Mouse (Mus musculus): ENCODE measurements at regions not wholly inside any gene's neighbourhood (a gene's known extent, or its start where the extent isn't known, plus 50 kb on each side); places are given as distances from the start of the nearest gene placed in this dataset.
"Not testable (repeated sequence)": the region's sequence is repeated elsewhere in the genome, so short reads cannot be mapped to it uniquely, and the experiment has no call there.

DNA sequence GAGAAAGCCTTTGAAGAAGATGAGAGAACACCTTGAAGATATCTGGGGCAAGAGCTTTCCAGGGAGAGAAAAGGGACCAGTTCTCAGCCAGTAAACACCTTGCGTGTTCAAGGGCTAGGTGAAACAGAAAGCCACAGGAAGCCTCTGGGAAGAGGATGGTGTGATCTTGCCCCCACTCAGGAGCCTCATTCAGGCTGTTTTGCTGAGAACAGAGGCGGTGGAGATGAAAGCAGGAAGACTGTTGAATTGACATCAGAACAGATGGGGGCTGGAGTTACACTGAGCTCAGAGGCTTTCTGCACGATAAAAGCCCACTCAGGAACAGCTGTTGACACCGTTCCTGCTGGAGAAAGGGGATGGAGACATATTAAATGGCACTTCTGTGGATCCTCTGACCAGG lies 262.5 kb downstream of the Dad1 start:
- ATAC-seq: no peak

DNA sequence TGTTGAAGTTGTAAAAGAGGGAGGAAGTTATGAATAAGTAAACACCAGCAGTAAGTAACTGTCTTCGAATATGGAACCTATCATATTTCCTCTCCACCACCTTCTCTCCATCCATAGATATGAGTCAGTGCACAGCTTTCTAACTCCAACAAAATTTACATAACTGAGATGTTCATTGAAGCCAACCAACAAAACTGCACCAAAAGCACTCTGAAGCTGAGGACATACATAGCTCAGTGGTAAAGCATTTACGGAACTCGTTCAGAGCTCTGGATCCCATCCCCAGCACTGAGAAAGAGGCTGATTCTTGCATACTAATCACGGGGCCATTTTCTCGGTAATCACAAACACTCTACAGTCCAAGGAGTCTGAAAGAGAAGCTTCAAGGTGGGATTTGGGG lies 273.1 kb downstream of the Dad1 start:
- no peak for ATAC-seq

DNA sequence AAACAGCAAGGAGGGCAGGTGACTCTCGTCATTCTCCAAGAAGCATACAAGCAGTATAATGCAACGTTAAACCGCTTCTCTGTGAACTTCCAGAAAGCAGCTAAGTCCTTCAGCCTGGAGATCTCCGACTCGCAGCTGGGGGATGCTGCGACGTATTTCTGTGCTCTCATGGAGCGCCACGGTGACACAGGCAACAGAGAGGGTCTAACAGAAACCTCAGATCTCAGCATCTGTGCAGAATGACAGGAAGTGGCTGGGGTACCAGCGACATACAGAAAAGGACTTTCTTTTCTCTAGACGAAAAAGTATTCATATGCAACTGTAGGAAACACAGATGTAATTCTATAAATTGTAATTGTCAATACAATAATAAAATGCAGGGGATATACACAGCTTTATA lies 292.5 kb downstream of the Dad1 start:
- not testable (repeated sequence) for ATAC-seq

DNA sequence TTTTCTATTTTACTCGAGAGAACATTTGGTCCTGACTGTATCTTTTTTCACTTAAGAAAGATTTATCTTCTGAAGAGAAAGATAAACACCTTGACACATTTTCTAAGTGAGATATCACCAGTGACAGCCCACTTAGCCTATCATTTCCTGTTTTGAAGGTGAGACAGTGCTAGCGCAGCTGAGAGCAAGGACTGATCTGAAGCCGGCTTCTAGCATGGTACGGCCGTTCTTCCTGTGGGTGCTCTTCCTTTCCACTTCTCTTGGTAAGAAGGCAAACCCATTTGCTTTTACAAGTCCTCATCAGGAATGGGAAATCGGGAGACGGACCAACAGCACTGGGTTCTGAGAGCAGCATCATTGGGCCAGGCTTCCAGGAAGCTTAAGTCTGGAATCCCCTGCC lies 293.1 kb downstream of the Dad1 start:
- no peak for ATAC-seq

DNA sequence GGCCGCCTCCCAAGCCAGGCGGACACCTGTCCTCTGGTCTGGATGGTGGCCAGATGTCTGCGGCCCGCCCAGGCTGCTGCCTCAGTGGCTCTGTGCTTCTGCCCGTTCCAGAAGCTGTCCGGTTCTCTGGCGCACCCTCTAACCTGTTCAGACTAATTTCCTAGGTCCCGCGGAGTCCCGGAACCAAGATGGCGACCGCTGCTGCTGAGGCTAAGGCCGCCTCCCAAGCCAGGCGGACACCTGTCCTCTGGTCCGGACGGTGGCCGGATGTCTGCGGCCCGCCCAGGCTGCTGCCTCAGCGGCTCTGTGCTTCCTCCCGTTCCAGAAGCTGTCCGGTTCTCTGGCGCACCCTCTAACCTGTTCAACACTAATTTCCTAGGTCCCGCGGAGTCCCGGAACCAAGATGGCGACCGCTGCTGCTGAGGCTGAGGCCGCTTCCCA lies 318.1 kb downstream of the Dad1 start:
- ATAC-seq: not testable (repeated sequence)

DNA sequence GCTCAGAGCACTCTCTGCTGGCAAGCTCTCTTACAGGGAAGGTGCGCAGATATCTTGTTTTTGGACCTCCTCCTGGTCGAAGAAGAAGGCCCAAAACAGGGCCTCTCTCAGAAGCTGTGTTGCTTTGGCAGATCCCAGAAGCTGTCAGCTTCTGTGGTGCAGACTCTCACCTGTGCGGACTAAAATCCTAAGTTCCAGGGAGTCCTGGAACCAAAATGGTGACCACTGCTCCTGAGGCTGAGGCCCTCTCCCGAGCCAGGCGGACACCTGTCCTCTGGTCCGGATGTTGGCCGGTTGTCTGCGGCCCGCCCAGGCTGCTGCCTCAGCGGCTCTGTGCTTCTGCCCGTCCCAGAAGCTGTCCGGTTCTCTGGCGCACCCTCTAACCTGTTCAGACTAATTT lies 318.6 kb downstream of the Dad1 start:
- not testable (repeated sequence) for ATAC-seq

DNA sequence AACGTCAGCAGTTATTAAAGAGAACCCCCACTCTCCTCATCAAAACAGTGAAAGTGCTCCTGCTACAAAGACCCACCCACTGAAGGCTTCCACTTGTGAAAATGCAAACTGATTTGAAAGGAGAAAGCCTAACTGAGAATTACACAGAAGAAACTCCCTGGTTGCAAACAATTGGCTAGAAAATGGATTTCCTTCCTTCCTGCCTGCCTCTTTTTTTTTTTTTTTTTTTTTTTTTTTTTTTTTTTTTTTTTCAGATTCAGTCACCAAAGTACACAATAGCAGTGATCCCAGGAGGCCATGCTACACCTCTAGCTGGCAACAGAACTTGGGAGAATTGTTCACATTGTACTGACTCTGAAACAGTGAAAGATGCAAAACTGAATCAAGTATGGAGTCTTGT lies 343.0 kb downstream of the Dad1 start:
- ATAC-seq: no peak

DNA sequence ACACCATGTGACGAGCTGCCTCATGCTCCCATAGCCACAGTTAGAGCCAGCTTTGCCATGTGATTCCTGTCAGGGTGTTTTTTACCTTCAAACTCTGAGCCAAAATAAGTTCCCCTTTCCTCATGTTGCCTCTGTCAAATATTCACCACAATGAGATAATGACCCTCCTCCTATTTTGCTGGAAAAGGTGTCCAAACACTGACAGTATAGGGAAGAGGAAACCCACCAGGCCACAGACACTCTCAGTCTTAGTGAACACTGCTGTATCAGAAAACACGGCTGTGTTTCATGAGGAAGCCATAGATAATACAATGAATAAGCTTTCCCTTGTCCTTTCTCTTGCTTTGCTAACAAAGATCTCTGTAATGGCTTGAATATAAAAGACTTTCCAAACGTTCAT lies 349.3 kb downstream of the Dad1 start:
- no peak for ATAC-seq

DNA sequence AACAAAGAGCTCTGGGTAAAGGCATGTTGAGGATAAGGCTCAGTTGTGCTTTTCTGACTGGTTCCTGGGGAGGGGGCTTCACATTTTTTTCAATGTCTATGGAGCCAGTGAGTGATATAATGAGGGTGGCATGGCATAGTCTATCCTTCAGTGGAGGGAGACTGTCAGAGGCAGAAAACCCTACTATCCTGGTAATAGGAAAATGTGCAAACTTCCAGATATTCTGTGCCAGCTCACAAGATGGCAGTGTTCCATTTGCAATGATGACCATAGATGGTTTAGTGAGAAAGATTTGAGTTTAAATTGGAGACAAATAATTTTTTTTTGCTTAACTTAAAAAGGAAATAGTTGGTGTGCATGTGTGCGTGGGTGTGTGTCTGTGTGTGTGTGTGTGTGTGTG lies 352.8 kb downstream of the Dad1 start:
- ATAC-seq: no peak

DNA sequence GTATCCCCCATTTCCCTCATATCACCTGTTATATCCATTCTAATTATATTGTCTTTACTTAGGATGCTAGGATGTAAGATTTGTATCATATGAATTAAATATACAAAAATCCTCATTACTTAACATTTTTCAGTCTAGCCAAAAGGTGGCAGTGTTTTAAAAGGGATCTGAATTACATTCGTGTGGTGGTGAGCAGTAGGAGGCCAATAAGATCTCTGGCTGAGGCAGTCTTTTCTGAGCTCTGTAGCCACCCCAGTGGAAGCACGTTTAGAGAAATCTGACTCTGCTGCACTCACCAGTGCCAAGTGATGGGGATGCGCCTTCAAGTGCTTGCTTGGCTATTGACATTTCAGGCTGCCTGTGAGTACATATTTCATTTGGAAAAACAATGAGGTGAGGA lies 372.6 kb downstream of the Dad1 start:
- no peak for ATAC-seq

DNA sequence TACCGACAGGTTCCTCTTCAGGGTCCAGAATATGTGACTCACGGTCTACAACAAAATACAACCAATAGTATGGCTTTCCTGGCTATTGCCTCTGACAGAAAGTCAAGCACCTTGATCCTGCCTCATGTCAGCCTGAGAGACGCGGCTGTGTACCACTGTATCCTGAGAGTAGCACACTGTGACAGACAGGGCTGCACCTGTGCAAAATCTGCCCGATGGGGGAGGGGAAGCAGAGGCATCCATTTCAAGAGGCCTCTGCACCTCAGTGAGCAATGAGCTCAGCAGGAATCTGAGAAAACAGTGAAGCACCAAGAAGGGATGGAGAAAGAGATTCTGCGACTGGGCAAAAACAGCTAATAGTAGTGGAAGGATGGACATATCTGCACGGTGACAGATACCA lies 377.3 kb downstream of the Dad1 start:
- no peak for ATAC-seq

DNA sequence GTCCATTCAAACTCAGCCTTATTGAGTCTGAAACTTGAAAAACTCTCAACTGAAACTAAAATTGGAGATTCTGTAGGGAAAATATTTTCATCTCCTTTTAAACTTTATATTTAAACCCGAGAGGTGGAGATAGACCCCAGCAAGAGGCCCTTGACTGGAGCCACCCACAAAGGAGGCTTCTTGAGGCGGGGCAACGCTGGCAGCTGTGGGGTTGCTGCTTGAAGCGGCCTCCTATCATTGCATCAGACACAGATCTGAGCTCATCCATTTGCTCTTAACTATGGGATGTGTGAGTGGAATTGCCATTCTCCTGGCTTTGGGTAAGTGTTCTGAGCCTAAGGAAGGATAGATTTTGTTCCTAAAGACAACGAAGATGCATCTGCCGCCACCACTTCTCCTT lies 378.2 kb downstream of the Dad1 start:
- ATAC-seq: no peak

DNA sequence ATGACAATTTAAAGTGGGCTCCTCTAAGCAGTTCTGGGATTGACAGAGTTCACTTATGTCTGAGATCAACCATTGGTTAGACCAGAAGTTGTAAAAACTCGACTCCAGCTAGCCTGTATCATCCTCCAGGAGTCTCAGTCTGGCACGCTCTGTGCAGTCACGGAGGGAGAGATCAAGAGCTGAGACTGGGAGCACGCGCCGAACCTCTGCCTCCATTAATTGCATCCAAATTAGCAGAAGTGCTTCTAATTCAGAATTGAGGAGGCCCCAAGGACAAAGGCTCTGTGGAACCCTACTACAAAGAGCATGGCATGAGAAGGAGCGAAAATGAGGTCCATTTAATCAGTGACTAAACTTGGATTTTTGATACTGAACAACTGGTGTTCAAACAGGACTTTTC lies 406.9 kb downstream of the Dad1 start:
- ATAC-seq: no peak

DNA sequence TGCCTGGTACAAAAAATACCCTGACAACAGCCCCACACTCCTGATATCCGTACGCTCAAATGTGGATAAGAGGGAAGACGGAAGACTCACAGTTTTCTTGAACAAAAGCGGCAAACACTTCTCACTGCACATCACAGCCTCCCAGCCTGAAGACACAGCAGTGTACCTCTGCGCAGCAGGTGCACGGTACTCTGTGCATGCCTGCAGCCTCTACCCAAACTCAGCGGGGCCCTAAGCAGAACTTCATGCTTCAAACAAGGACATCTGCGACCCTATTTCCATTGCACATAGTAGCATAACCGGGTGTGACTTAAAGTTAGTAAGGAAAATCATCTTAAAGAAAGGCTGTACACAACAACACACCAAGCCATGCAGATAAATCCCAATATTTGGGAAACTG lies 408.3 kb downstream of the Dad1 start:
- ATAC-seq: no peak

DNA sequence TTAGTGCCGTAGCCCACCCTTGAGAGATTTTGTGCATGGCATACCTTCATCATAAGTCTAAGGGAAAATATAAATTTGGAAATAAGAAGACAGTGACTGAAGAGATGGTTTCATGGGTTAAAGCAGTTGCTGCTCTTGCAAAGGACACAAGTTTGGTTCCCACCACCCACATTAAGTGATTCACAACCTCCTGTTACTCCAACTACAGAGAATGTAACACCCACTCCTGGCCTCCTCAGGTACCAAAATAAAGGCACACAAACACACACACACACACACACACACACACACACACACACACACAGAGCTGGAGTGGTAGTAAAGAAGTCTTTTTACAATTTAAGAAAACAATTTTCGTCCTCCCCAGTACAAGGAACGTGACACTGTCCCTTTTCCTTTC lies 421.4 kb downstream of the Dad1 start:
- no peak for ATAC-seq

DNA sequence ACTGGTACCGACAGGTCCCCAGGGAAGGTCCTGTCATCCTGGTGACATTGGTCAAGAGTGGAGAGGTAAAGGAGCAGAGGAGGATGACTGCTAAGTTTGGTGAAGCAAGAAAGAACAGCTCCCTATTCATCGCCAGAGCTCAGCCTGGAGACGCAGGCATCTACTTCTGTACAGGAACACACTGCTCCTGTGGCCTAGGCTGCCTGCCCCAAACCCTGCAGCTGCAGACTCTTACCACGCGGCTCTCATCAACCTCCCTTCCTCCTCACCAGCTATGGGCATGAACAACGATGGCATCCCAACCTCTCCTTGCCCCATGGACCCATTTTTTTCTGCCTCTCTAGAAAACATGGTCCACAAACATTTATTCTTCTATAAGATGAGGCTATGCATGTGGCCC lies 422.3 kb downstream of the Dad1 start:
- no peak for ATAC-seq

DNA sequence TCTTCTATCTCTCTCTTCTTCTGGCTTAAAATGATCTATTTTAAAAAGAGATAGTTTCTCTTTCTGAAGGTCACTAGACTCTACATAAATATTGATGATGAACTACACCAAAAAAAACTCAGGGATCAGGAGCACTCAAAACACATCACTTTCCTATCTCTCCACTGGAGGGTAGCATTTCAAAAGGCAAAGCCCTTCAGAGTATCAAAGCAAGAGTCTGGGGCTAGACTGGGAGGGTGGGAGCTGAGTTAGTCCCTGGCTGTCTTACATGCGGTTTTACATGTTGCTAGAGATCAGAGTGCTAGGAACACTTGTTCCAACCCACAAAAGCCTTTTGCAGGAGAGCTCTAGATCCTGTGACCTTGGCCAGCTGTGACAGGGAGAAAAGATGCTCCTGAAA lies 423.2 kb downstream of the Dad1 start:
- no peak for ATAC-seq

DNA sequence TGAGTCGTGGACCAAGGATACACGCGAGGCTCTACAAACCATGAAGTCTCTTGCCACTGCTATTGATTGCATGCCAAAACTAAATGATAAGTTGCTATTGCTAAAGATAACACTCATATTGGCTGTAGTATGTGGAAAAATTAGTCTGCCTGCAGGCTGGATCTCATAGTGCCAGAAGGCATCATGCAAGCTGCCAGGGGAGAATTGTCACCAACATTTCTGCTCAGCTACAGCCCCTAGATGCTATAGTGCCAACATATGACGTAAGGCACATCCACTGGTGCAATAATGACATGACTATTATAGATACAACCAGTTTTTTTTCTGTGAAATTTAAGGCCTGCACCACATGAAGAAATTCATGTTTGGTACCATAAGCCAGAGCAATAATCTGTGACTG lies 427.1 kb downstream of the Dad1 start:
- no peak for ATAC-seq

DNA sequence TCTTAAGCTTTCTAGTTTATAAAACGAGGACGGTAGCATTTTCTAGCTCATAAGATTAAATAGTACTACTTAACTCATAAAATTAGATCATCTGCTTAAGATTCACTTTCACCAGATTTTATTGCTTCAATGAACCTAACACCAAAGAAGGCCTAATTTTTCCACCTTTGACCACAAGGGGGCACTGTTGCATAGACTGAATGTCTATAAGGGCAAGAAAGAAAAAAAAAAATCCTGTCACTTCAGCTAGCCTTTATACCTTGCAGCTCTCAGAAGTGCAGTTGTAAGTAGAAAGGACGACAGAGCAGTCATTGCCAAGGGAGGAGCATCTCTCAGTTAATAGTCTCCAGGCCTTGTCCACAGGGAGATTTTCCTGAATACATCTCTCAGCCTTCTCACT lies 447.7 kb downstream of the Dad1 start:
- ATAC-seq: no peak

DNA sequence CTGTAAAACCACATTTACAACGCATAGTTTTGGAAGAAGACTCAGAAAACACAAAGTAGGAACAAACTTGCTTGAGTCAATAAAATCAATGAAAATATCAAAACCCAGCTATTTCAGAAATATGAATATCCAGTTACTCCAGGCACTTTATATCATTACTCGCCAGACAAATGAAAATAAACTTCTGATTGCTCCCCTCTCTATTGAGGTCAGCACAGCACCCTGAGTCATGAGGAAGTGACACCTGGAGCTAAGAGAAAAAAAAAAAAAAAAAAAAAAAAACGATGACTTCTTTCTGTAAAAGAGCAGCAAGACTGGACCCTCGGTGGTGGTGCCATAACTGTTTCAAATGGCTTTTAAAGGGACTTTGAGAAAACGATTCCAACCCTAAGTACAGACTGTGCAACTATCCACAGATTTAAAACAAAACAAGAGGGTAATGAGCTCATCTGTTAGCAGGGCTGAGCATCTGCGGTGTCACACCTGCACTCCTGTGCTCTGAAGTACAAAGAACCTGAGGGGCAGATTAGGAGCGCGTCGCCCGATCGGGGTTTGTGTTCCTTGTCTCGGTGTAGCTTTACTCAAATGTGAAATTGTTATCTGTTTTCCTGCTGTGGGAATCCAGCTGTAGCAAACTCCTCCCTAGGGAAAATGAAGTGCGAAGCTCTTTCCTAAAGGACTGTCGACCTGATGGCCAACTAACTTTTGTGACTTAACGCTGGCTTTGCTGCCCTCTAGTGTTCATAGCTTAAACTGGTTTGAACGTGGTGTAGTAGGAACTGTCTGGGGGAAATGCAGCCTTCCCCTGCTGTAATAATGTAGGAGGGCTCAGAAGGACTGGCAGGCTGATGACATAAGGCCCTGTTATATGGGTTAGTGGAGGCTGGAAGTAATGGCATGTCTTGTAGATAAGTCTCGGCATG lies 449.9 kb downstream of the Dad1 start:
- ATAC-seq: no peak

DNA sequence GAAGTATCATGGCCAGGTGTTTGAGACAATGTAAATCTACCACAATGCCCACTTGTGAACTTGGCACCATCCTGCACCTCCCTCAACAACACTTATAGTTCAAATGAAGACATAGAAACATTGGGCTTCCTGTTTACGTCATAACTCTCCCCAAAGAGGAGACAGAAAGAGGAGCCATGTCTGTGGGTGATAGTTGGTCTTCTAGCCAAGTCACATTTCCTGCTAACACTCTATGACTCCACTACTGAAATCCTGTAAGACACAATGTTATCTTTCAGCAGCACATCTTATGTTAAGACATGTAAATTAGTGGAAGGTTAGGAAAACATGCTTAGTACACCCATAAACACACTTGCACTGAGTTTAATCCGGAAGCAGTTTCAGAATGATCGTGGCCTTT lies 451.4 kb downstream of the Dad1 start:
- ATAC-seq: peak; percentile 28

DNA sequence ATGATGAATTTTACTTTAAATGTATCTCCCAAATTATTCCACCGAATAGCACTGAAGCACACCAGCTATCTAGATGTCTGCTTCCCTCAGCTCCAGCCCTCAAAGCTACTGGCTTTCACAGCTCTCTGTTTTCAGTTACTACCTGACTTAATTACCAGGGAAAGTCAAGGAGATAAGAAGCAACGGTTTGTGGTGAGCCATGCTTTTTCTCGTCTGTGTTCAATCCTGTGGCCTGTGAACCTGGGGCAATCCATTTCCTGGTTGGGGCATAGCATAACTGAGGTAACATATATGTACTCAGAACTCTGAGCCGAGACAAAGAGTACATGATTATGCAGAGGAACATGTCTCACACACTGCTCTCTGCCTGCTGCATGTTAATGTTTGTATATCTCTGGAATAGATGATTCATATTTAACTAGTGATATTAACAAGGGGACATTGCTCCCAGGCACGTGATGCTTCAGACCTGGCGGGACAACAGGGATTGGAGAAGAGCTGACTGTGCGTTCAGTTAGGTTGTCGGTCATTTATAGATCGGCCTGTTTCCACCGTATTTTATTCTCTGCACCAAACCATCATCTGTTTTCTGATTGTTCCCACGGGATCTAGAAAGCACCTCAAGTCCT lies 453.3 kb downstream of the Dad1 start:
- ATAC-seq: no peak

DNA sequence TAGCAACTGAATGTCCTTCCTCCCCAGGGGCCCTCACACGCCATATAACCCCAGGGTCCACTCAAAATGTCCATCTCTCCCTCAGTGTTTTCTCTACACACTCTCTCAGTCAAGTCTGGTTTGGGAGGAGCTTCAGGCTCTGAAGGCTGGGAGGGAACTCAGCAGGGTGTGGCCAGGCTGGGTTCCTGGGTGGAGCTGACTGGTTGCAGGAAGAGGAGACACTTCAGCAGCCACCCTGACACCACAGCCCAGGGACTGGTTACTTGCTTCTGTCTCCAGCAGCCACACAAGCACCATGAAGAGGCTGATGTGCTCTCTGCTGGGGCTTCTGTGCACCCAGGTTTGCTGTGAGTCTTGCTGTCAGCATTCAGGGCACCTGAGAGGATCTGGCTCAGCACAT lies 458.7 kb downstream of the Dad1 start:
- ATAC-seq: not testable (repeated sequence)

DNA sequence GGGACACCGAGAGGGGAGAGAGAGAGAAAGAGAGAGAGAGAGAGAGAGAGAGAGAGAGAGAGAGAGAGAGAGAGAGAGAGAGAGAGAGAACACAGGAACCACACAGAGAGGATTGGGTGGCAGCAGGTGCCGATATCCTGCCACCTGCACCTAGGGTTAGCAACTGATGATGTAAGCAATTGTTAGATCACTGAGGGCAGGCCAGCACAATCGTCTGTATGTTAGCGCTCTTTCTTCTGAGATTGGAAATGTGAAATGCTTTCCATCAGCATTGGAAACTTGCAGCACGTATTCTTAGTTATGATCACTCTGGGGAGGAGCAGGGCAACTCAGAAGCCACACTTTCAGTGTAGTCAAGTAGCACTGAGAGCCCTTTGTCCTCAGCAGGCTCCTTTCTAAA lies 459.4 kb downstream of the Dad1 start:
- ATAC-seq: no peak
